Mouse (Mus musculus) common myeloid progenitor, adult 5-6 weeks (primary cell): ENCODE measurements around the gene Car11. TPM values are rescaled to one million over a fixed set of nuclear protein-coding genes. Genes with fewer than 3 reads are reported as not detected.

ENCODE experiments used
- ATAC-seq: replicated peaks from 2 replicates; pipeline ENCODE4 v1.8.0; 2016; ENCODE audit warnings: low read depth, mild to moderate bottlenecking, moderate TSS enrichment, inconsistent platforms; ENCODE audit not compliant: poor library complexity, severe bottlenecking
- total RNA-seq: library from RNA; stranded (forward); fragments of 200-1000, 187-1606 nt; gene quantifications from 2 replicates; pipeline ENCODE4 v1.2.3, GENCODE M21; 2017

Gene Car11
- total RNA-seq, 1 experiment from 2014 or later = not detected

- ATAC-seq = no peak
Observed at GRCm38 (mm10) chr7:45748110-45748509, 48.5 kb downstream of the Car11 start.

GRCm38 (mm10) chr7:45749401-45749800 is 49.8 kb downstream of the Car11 start:
- ATAC-seq = 0 out of 2 replicates have a peak, but pooled peaks have one; percentile 32

GRCm38 (mm10) chr7:45750162-45750561 is 50.5 kb downstream of the Car11 start:
- ATAC-seq = no peak

Other genes starting within 250 kb of the Car11 start
- gene Ftl1, start 240.0 kb upstream of the Car11 start, total RNA-seq = 650 and 699 TPM in 2 replicates
- 34.0 and 35.6 TPM in 2 replicates for gene Bax, start 232.9 kb upstream of the Car11 start, total RNA-seq
- not detected in 2 replicates for gene Tulp2, start 218.0 kb upstream of the Car11 start, total RNA-seq
- gene Gm45808, start 213.0 kb upstream of the Car11 start, total RNA-seq = not detected in 2 replicates
- 11.8 and 13.4 TPM in 2 replicates for gene Dhdh, start 211.0 kb upstream of the Car11 start, total RNA-seq
- 296 and 342 TPM in 2 replicates for gene Nucb1, start 189.4 kb upstream of the Car11 start, total RNA-seq
- 122 and 193 TPM in 2 replicates for gene Ppp1r15a, start 173.6 kb upstream of the Car11 start, total RNA-seq
- not detected in 2 replicates for gene Plekha4, start 173.5 kb upstream of the Car11 start, total RNA-seq
- not detected in 2 replicates for gene Hsd17b14, start 144.9 kb upstream of the Car11 start, total RNA-seq
- 26.6 and 39.0 TPM in 2 replicates for gene Bcat2, start 129.7 kb upstream of the Car11 start, total RNA-seq
- not detected in 2 replicates for gene Fgf21, start 84.4 kb upstream of the Car11 start, total RNA-seq
- gene Fut1, start 82.6 kb upstream of the Car11 start, total RNA-seq = not detected in 2 replicates
- 1.0 TPM in 1 of 2 replicates, not detected in the other for gene Izumo1, start 78.0 kb upstream of the Car11 start, total RNA-seq
- gene Rasip1, start 72.4 kb upstream of the Car11 start, total RNA-seq = not detected in 2 replicates
- gene Mamstr, start 59.9 kb upstream of the Car11 start, total RNA-seq = under 0.01 TPM in 1 of 2 replicates, not detected in the other
- not detected in 2 replicates for gene Fut2, start 33.4 kb upstream of the Car11 start, total RNA-seq
- not detected in 2 replicates for gene Ntn5, start 15.8 kb upstream of the Car11 start, total RNA-seq
- not detected in 2 replicates for gene Sec1, start 5.4 kb upstream of the Car11 start, total RNA-seq
- 7.7 and 12.1 TPM in 2 replicates for gene Dbp, start 5.2 kb downstream of the Car11 start, total RNA-seq
- gene Rpl18, start 15.6 kb downstream of the Car11 start, total RNA-seq = 1,786 and 1,933 TPM in 2 replicates
- gene Sphk2, start 18.2 kb downstream of the Car11 start, total RNA-seq = 8.2 and 9.5 TPM in 2 replicates
- gene Fam83e, start 21.4 kb downstream of the Car11 start, total RNA-seq = 0.82 and 0.87 TPM in 2 replicates
- not detected in 2 replicates for gene Spaca4, start 26.0 kb downstream of the Car11 start, total RNA-seq
- gene Lmtk3, start 83.9 kb downstream of the Car11 start, total RNA-seq = not detected in 2 replicates
- 0.37 TPM in 1 of 2 replicates, not detected in the other for gene Sult2b1, start 84.8 kb downstream of the Car11 start, total RNA-seq
- gene Cyth2, start 114.7 kb downstream of the Car11 start, total RNA-seq = 29.2 and 43.8 TPM in 2 replicates
- not detected in 2 replicates for gene Kcnj14, start 124.9 kb downstream of the Car11 start, total RNA-seq
- gene Grwd1, start 131.1 kb downstream of the Car11 start, total RNA-seq = 26.9 and 27.6 TPM in 2 replicates
- gene Kdelr1, start 172.9 kb downstream of the Car11 start, total RNA-seq = 51.8 and 75.5 TPM in 2 replicates
- gene Grin2d, start 178.5 kb downstream of the Car11 start, total RNA-seq = 0.23 TPM in 1 of 2 replicates, not detected in the other
- gene Syngr4, start 196.9 kb downstream of the Car11 start, total RNA-seq = 3.2 TPM in 1 of 2 replicates, not detected in the other
- gene Tmem143, start 197.1 kb downstream of the Car11 start, total RNA-seq = 8.1 and 9.1 TPM in 2 replicates
- gene Emp3, start 221.6 kb downstream of the Car11 start, total RNA-seq = 200 and 205 TPM in 2 replicates
- gene Ccdc114, start 224.2 kb downstream of the Car11 start, total RNA-seq = 3.2 and 5.4 TPM in 2 replicates